ENCODE assay signal across 7 mouse cellular contexts in genomic region chr9:75037451-75038356, GRCm38 (mm10). TPM values are rescaled to one million over a fixed set of nuclear protein-coding genes. Genes with fewer than 3 reads are reported as not detected.
A peak's percentile ranks its signal among the peaks of the same experiment; 100 is the strongest.
DNase-seq lines count a peak whose midpoint lies in the region; ATAC-seq and TF ChIP-seq lines count a peak whose summit lies in the region.

Gene Arpp19, plus strand, starts transcription at chr9:75037614.

- peak within 1 kb of the TSS; percentile 87 for H3K4me3 ChIP-seq in embryonic facial prominence, embryonic 12.5 days
- H3K4me3 ChIP-seq in kidney, adult 2 months (ENCODE audit: insufficient read depth, low read depth, low read length), result peak within 1 kb of the TSS; percentile 90
- H3K4me3 ChIP-seq in limb, embryonic 12.5 days (replicated peaks), result peak within 1 kb of the TSS; percentile 96
- H3K4me3 ChIP-seq in midbrain, embryonic 15.5 days, result peak within 1 kb of the TSS; percentile 99
- H3K4me3 ChIP-seq in spleen, adult 2 months (ENCODE audit: extremely low read depth, insufficient read depth, insufficient read length), result peak within 1 kb of the TSS; percentile 95

- under 1% methylated on average over 62 of the region's 73 CpGs for WGBS in embryonic facial prominence, embryonic 12.5 days
- WGBS in kidney, adult 2 months, result under 1% methylated on average over 73 of the region's 73 CpGs
- under 1% methylated on average over 71 of the region's 73 CpGs for WGBS in limb, embryonic 12.5 days
- WGBS in midbrain, embryonic 15.5 days, result under 1% methylated on average over 73 of the region's 73 CpGs
- WGBS in spleen, adult 2 months, result under 1% methylated on average over 67 of the region's 73 CpGs

- no peaks in the 10 kb centered on the region for H3K27me3 ChIP-seq in embryonic facial prominence, embryonic 12.5 days
- H3K27me3 ChIP-seq in kidney, adult 2 months (replicated peaks; ENCODE audit: control insufficient read depth, insufficient read depth, low read length), result no peaks in the 10 kb centered on the region
- H3K27me3 ChIP-seq in limb, embryonic 12.5 days, result no peaks in the 10 kb centered on the region
- H3K27me3 ChIP-seq in midbrain, embryonic 15.5 days (replicated peaks), result no peaks in the 10 kb centered on the region
- H3K27me3 ChIP-seq in spleen, adult 2 months (ENCODE audit: control insufficient read depth, insufficient read depth, low read length), result no peaks in the 10 kb centered on the region

- DNase-seq in adrenal gland, postnatal 25 days, result peak; percentile 86
- peak; percentile 86 to 90 for DNase-seq in heart, adult 18-20 months
- peak; percentile 92 for DNase-seq in kidney, adult 2 months
- peak; percentile 61 to 83 for DNase-seq in spleen, adult 2 months (ENCODE audit: low read depth in 1 of 2, low spot score in 2 of 2)

- H3K9me3 ChIP-seq in embryonic facial prominence, embryonic 12.5 days, result no peaks in the 10 kb centered on the region
- no peaks in the 10 kb centered on the region for H3K9me3 ChIP-seq in limb, embryonic 12.5 days
- no peaks in the 10 kb centered on the region for H3K9me3 ChIP-seq in midbrain, embryonic 15.5 days

- peak within 1 kb of the TSS; percentile 82 for H3K9ac ChIP-seq in embryonic facial prominence, embryonic 12.5 days
- peak within 1 kb of the TSS; percentile 94 for H3K9ac ChIP-seq in limb, embryonic 12.5 days (replicated peaks)
- H3K9ac ChIP-seq in midbrain, embryonic 15.5 days, result peak within 1 kb of the TSS; percentile 86

- TF ChIP-seq POLR2A in kidney, adult 2 months (IDR thresholded peaks at IDR 0.05; ENCODE audit: low read depth, low read length), result peak; percentile 58
- peak; percentile 87 for TF ChIP-seq POLR2A in spleen, adult 2 months (IDR thresholded peaks at IDR 0.05; ENCODE audit: low read depth, low read length)

- H3K4me2 ChIP-seq in embryonic facial prominence, embryonic 12.5 days (replicated peaks), result peak within 1 kb of the TSS; percentile 58
- peak within 1 kb of the TSS; percentile 60 for H3K4me2 ChIP-seq in limb, embryonic 12.5 days
- peak within 1 kb of the TSS; percentile 71 for H3K4me2 ChIP-seq in midbrain, embryonic 15.5 days

- no peaks in the 10 kb centered on the region; the same call in 1 of the 2 replicates for H3K36me3 ChIP-seq in embryonic facial prominence, embryonic 12.5 days
- no peaks in the 10 kb centered on the region; the same call in 1 of the 2 replicates for H3K36me3 ChIP-seq in kidney, adult 2 months (ENCODE audit: control insufficient read depth, insufficient read depth, low read length)
- H3K36me3 ChIP-seq in limb, embryonic 12.5 days, result peaks cover 7% of the 10 kb centered on the region; the same call in 1 of the 2 replicates
- no peaks in the 10 kb centered on the region for H3K36me3 ChIP-seq in midbrain, embryonic 15.5 days (replicated peaks)
- no peaks in the 10 kb centered on the region for H3K36me3 ChIP-seq in spleen, adult 2 months (ENCODE audit: control insufficient read depth, insufficient read depth, low read length)

- no peak for TF ChIP-seq CTCF in kidney, adult 2 months (conservative IDR thresholded peaks at IDR 0.05; ENCODE audit: insufficient read depth, insufficient read length, low read depth, low read length)
- no peak for TF ChIP-seq CTCF in spleen, adult 2 months (IDR thresholded peaks at IDR 0.05; ENCODE audit: extremely low read depth, insufficient read depth, insufficient read length, insufficient replicate concordance)

- peak; percentile 90 for ATAC-seq in embryonic facial prominence, embryonic 12.5 days (ENCODE audit: insufficient number of reproducible peaks, insufficient read depth, low FRiP score, low TSS enrichment)
- peak; percentile 96 for ATAC-seq in limb, embryonic 12.5 days (ENCODE audit: insufficient number of reproducible peaks, insufficient read depth, low FRiP score, low TSS enrichment, low read depth)
- peak; percentile 97 for ATAC-seq in midbrain, embryonic 15.5 days (replicated peaks)

- peaks cover 9% of the 10 kb centered on the region for H3K4me1 ChIP-seq in embryonic facial prominence, embryonic 12.5 days
- H3K4me1 ChIP-seq in kidney, adult 2 months (ENCODE audit: control insufficient read depth, insufficient read depth, low read length), result peaks cover 24% of the 10 kb centered on the region
- peaks cover 5% of the 10 kb centered on the region; the same call in 1 of the 2 replicates for H3K4me1 ChIP-seq in limb, embryonic 12.5 days (replicated peaks)
- peaks cover 19% of the 10 kb centered on the region for H3K4me1 ChIP-seq in midbrain, embryonic 15.5 days
- H3K4me1 ChIP-seq in spleen, adult 2 months (ENCODE audit: control insufficient read depth, insufficient read depth, insufficient read length), result peaks cover 4% of the 10 kb centered on the region; the same call in 1 of the 2 replicates

- H3K27ac ChIP-seq in embryonic facial prominence, embryonic 12.5 days, result peak within 1 kb of the TSS; percentile 79
- peak within 1 kb of the TSS; percentile 56 for H3K27ac ChIP-seq in kidney, adult 2 months (ENCODE audit: insufficient read depth, low read depth, low read length)
- peak within 1 kb of the TSS; percentile 76 for H3K27ac ChIP-seq in limb, embryonic 12.5 days
- peak within 1 kb of the TSS; percentile 81 for H3K27ac ChIP-seq in midbrain, embryonic 15.5 days
- H3K27ac ChIP-seq in spleen, adult 2 months (ENCODE audit: insufficient read depth, low read length), result peak within 1 kb of the TSS; percentile 66

RNA-seq across cellular contexts. Expression of gene Arpp19, which starts in this region (rescaled TPM):
- 303 and 351 TPM in 2 replicates for total RNA-seq in adrenal gland, postnatal 25 days (2021)
- polyA plus RNA-seq in embryonic facial prominence, embryonic 12.5 days (2016; fragmentation: Nextera tagmentation; extraction: Ambion mirVana), result 324 and 337 TPM in 2 replicates
- 100 to 1,000 TPM; 180 to 203 TPM for total RNA-seq in heart, adult 18-20 months (2021)
- polyA plus RNA-seq in kidney, adult 2 months (2012; rRNA removed), result 18.2 and 24.6 TPM in 2 replicates
- polyA plus RNA-seq in limb, embryonic 12.5 days (2016; fragmentation: Nextera tagmentation; extraction: Ambion mirVana), result 365 and 384 TPM in 2 replicates
- polyA plus RNA-seq in midbrain, embryonic 15.5 days (2015; fragmentation: Nextera tagmentation; extraction: Ambion mirVana), result 190 and 192 TPM in 2 replicates
- polyA plus RNA-seq in spleen, adult 2 months (2012; rRNA removed), result 4.7 and 6.1 TPM in 2 replicates

Comparison
In these comparisons a context has a peak if more than half of its experiments do, and no peak if none do; other contexts are left out.
1. Peak in every context shown above with its lines: DNase-seq, ATAC-seq, H3K4me3 ChIP-seq and H3K27ac ChIP-seq.